Comparison of ENCODE assay signal across 40 mouse cellular contexts in genomic region chr2:74753711-74754110, GRCm38 (mm10). TPM values are rescaled to one million over a fixed set of nuclear protein-coding genes. Genes with fewer than 3 reads are reported as not detected.
DNase-seq lines count a peak whose midpoint lies in the region; ATAC-seq lines count a peak whose summit lies in the region.
"Had no signal": no experiment of that assay in that cellular context is flagged by ENCODE, and none has a peak within 500 bp of the region (broad histone marks: within the 10 kb centered on the region; RNA-seq: fewer than 3 reads in every experiment).

No protein-coding gene starts in this region.

- H3K4me2 ChIP-seq in hindbrain, embryonic 13.5 days = peak overlapping the region; percentile 62
- H3K4me2 ChIP-seq in hindbrain, embryonic 11.5 days (replicated peaks; ENCODE audit: low read depth, low read length) = no peak overlapping the region
- no peak overlapping the region; the same call in 1 of the 2 replicates for H3K4me2 ChIP-seq in neural tube, embryonic 15.5 days
- peak overlapping the region; percentile 51 for H3K4me2 ChIP-seq in neural tube, embryonic 11.5 days (ENCODE audit: low read depth)

- no peak for ATAC-seq in hindbrain, embryonic 13.5 days (ENCODE audit: low FRiP score)
- ATAC-seq in hindbrain, embryonic 11.5 days (ENCODE audit: low FRiP score) = no peak
- ATAC-seq in neural tube, embryonic 15.5 days (ENCODE audit: low FRiP score) = no peak
- no peak for ATAC-seq in neural tube, embryonic 11.5 days (ENCODE audit: insufficient read depth, low FRiP score, low TSS enrichment)
- ATAC-seq: forebrain, postnatal 0 days; lung, postnatal 0 days; Patski had no signal

- H3K27ac ChIP-seq in hindbrain, embryonic 13.5 days = 0 out of 2 replicates have a peak overlapping the region, but pooled peaks have one; percentile 98
- H3K27ac ChIP-seq in hindbrain, embryonic 11.5 days (ENCODE audit: low read depth, low read length) = no peak overlapping the region
- H3K27ac ChIP-seq in neural tube, embryonic 15.5 days (replicated peaks) = no peak overlapping the region
- H3K27ac ChIP-seq in neural tube, embryonic 11.5 days (ENCODE audit: low read depth, low read length) = no peak overlapping the region
- H3K27ac ChIP-seq: heart, adult 2 months; layer of hippocampus, adult 2 months; limb, embryonic 15.5 days; liver, embryonic 13.5 days had no signal

- H3K27me3 ChIP-seq in hindbrain, embryonic 13.5 days = peaks cover 81% of the 10 kb centered on the region
- H3K27me3 ChIP-seq in hindbrain, embryonic 11.5 days (ENCODE audit: control insufficient read depth, insufficient read depth, low read length) = peaks cover 45% of the 10 kb centered on the region
- no peaks in the 10 kb centered on the region for H3K27me3 ChIP-seq in neural tube, embryonic 15.5 days (replicated peaks)
- H3K27me3 ChIP-seq in neural tube, embryonic 11.5 days (ENCODE audit: control insufficient read depth, insufficient read depth, low read length) = no peaks in the 10 kb centered on the region

- peaks cover 43% of the 10 kb centered on the region for H3K4me1 ChIP-seq in hindbrain, embryonic 13.5 days (replicated peaks)
- peaks cover 7% of the 10 kb centered on the region for H3K4me1 ChIP-seq in hindbrain, embryonic 11.5 days (replicated peaks; ENCODE audit: control insufficient read depth, insufficient read depth, low read length)
- H3K4me1 ChIP-seq in neural tube, embryonic 15.5 days = peaks cover 36% of the 10 kb centered on the region
- peaks cover 38% of the 10 kb centered on the region for H3K4me1 ChIP-seq in neural tube, embryonic 11.5 days (ENCODE audit: control insufficient read depth, insufficient read depth, low read length)
- H3K4me1 ChIP-seq: liver, embryonic 13.5 days had no signal

- H3K4me3 ChIP-seq in hindbrain, embryonic 13.5 days = no peak overlapping the region
- no peak overlapping the region for H3K4me3 ChIP-seq in hindbrain, embryonic 11.5 days (ENCODE audit: low read depth, low read length)
- no peak overlapping the region for H3K4me3 ChIP-seq in neural tube, embryonic 15.5 days (replicated peaks)
- H3K4me3 ChIP-seq in neural tube, embryonic 11.5 days (ENCODE audit: low read depth, low read length) = no peak overlapping the region
- H3K4me3 ChIP-seq: erythroblast, embryonic 14.5 days; heart, adult 2 months; layer of hippocampus, adult 2 months; liver, embryonic 13.5 days had no signal

- no peak overlapping the region for H3K9ac ChIP-seq in hindbrain, embryonic 13.5 days
- no peak overlapping the region; the same call in 1 of the 2 replicates for H3K9ac ChIP-seq in hindbrain, embryonic 11.5 days (ENCODE audit: low read depth, low read length)
- H3K9ac ChIP-seq in neural tube, embryonic 15.5 days (replicated peaks) = no peak overlapping the region
- no peak overlapping the region; the same call in 1 of the 2 replicates for H3K9ac ChIP-seq in neural tube, embryonic 11.5 days (ENCODE audit: low read length)
- H3K9ac ChIP-seq: forebrain, postnatal 0 days; limb, embryonic 15.5 days; liver, embryonic 13.5 days had no signal

- DNase-seq in hindbrain, embryonic 11.5 days (ENCODE audit: low spot score) = no peak
- peak; percentile 20 for DNase-seq in neural tube, embryonic 10.5 days (ENCODE audit: extremely low spot score, low spot score)
- DNase-seq in neural tube, embryonic 11.5 days (ENCODE audit: low spot score) = no peak
- no peak for DNase-seq in adrenal gland, adult 8-10 months
- DNase-seq in layer of hippocampus, adult 8-10 months (ENCODE audit: low spot score in 2 of 2) = no peak
- DNase-seq: adrenal gland, postnatal 25 days; cerebellum, adult 11-12 months; cerebellum, postnatal 10 days; forebrain, postnatal 0 days; heart, adult 2 months; heart, postnatal 4 days; kidney, adult 18-20 months; kidney, postnatal 14 days; liver, embryonic 13.5 days; lung, adult 18-20 months; lung, postnatal 4 days; spleen, adult 18-20 months; thymus, adult 2 months; thymus, postnatal 36 days had no signal

- no peaks in the 10 kb centered on the region for H3K9me3 ChIP-seq in hindbrain, embryonic 13.5 days
- H3K9me3 ChIP-seq in hindbrain, embryonic 11.5 days (ENCODE audit: control insufficient read depth, low read length) = no peaks in the 10 kb centered on the region
- H3K9me3 ChIP-seq in neural tube, embryonic 15.5 days (replicated peaks) = no peaks in the 10 kb centered on the region
- H3K9me3 ChIP-seq in neural tube, embryonic 11.5 days (ENCODE audit: control insufficient read depth, low read length) = no peaks in the 10 kb centered on the region
- H3K9me3 ChIP-seq: heart, embryonic 12.5 days; limb, embryonic 15.5 days; liver, embryonic 13.5 days had no signal

- WGBS in hindbrain, embryonic 13.5 days = 19% methylated on average over 5 of the region's 5 CpGs
- 19% methylated on average over 5 of the region's 5 CpGs for WGBS in hindbrain, embryonic 11.5 days
- 30% methylated on average over 5 of the region's 5 CpGs for WGBS in neural tube, embryonic 15.5 days
- 22% methylated on average over 5 of the region's 5 CpGs for WGBS in neural tube, embryonic 11.5 days

- no peaks in the 10 kb centered on the region for H3K36me3 ChIP-seq in hindbrain, embryonic 13.5 days
- H3K36me3 ChIP-seq in hindbrain, embryonic 11.5 days (ENCODE audit: control insufficient read depth, insufficient read depth, low read length) = no peaks in the 10 kb centered on the region
- H3K36me3 ChIP-seq in neural tube, embryonic 15.5 days = no peaks in the 10 kb centered on the region
- no peaks in the 10 kb centered on the region for H3K36me3 ChIP-seq in neural tube, embryonic 11.5 days (ENCODE audit: control insufficient read depth, insufficient read depth, low read length)
- H3K36me3 ChIP-seq: heart, embryonic 12.5 days; limb, embryonic 15.5 days; liver, embryonic 13.5 days had no signal

RNA-seq across cellular contexts. Expression of gene Hoxd1, which starts 9.1 kb away (rescaled TPM):
- 1.6 and 2.5 TPM in 2 replicates for polyA plus RNA-seq in hindbrain, embryonic 13.5 days (2015; fragmentation: Nextera tagmentation; extraction: Ambion mirVana)
- 1.5 and 1.7 TPM in 2 replicates for polyA plus RNA-seq in hindbrain, embryonic 11.5 days (2014; fragmentation: Nextera tagmentation; extraction: Ambion mirVana)
- polyA plus RNA-seq in neural tube, embryonic 15.5 days (2015; fragmentation: Nextera tagmentation; extraction: Ambion mirVana) = 1.7 and 2.1 TPM in 2 replicates
- polyA plus RNA-seq in neural tube, embryonic 11.5 days (2014; fragmentation: Nextera tagmentation; extraction: Ambion mirVana) = 9.0 and 9.8 TPM in 2 replicates
- not detected for total RNA-seq in adrenal gland, adult 8-10 months (2022)
- total RNA-seq in layer of hippocampus, adult 8-10 months (2022) = under 1 TPM in 2 of 4 experiments, not detected in 2; 0.17 to 0.27 TPM
- total RNA-seq: adrenal gland, postnatal 25 days; common myeloid progenitor, adult 5-6 weeks; forebrain, postnatal 0 days; gastrocnemius, adult 8-10 months; heart, adult 2 months; heart, postnatal 4 days; left cerebral cortex, postnatal 36 days; MEL; neutrophil, adult 5-6 weeks had no signal
- polyA plus RNA-seq: erythroblast, embryonic 14.5 days; forebrain, embryonic 11.5 days; forebrain, postnatal 0 days; heart, adult 2 months; heart, embryonic 12.5 days; heart, postnatal 0 days; intestine, embryonic 14.5 days; liver, embryonic 13.5 days; lung, postnatal 0 days; midbrain, embryonic 14.5 days; Patski; stomach, embryonic 16.5 days had no signal

RNA-seq across cellular contexts. Expression of gene Gm28230, which starts 27.2 kb away (rescaled TPM):
- 1.3 and 1.5 TPM in 2 replicates for polyA plus RNA-seq in hindbrain, embryonic 13.5 days (2015; fragmentation: Nextera tagmentation; extraction: Ambion mirVana)
- 0.73 and 0.89 TPM in 2 replicates for polyA plus RNA-seq in hindbrain, embryonic 11.5 days (2014; fragmentation: Nextera tagmentation; extraction: Ambion mirVana)
- 0.96 and 2.0 TPM in 2 replicates for polyA plus RNA-seq in neural tube, embryonic 15.5 days (2015; fragmentation: Nextera tagmentation; extraction: Ambion mirVana)
- polyA plus RNA-seq in neural tube, embryonic 11.5 days (2014; fragmentation: Nextera tagmentation; extraction: Ambion mirVana) = 3.9 and 5.5 TPM in 2 replicates
- total RNA-seq in adrenal gland, adult 8-10 months (2022) = 1 to 10 TPM; 1.3 to 3.6 (median 3.2) TPM
- not detected for total RNA-seq in layer of hippocampus, adult 8-10 months (2022)
- total RNA-seq: common myeloid progenitor, adult 5-6 weeks; forebrain, postnatal 0 days; heart, postnatal 4 days; layer of hippocampus, adult 2 months; layer of hippocampus, postnatal 25 days; left cerebral cortex, adult 8-10 months; left cerebral cortex, postnatal 36 days; MEL; neutrophil, adult 5-6 weeks had no signal
- polyA plus RNA-seq: embryonic facial prominence, embryonic 14.5 days; erythroblast, embryonic 14.5 days; forebrain, embryonic 11.5 days; forebrain, postnatal 0 days; heart, embryonic 12.5 days; heart, postnatal 0 days; liver, embryonic 13.5 days; lung, postnatal 0 days; midbrain, embryonic 14.5 days had no signal

RNA-seq across cellular contexts. Expression of gene Hoxd4, which starts 42.0 kb away (rescaled TPM):
- 4.1 and 4.2 TPM in 2 replicates for polyA plus RNA-seq in hindbrain, embryonic 13.5 days (2015; fragmentation: Nextera tagmentation; extraction: Ambion mirVana)
- 3.3 and 3.7 TPM in 2 replicates for polyA plus RNA-seq in hindbrain, embryonic 11.5 days (2014; fragmentation: Nextera tagmentation; extraction: Ambion mirVana)
- polyA plus RNA-seq in neural tube, embryonic 15.5 days (2015; fragmentation: Nextera tagmentation; extraction: Ambion mirVana) = 4.3 and 4.5 TPM in 2 replicates
- polyA plus RNA-seq in neural tube, embryonic 11.5 days (2014; fragmentation: Nextera tagmentation; extraction: Ambion mirVana) = 9.2 and 11.2 TPM in 2 replicates
- total RNA-seq in adrenal gland, adult 8-10 months (2022) = 10 to 100 TPM; 16.8 to 37.2 (median 31.3) TPM
- not detected for total RNA-seq in layer of hippocampus, adult 8-10 months (2022)
- total RNA-seq: common myeloid progenitor, adult 5-6 weeks; forebrain, postnatal 0 days; layer of hippocampus, adult 2 months; layer of hippocampus, postnatal 25 days; left cerebral cortex, adult 8-10 months; left cerebral cortex, postnatal 36 days; MEL; neutrophil, adult 5-6 weeks had no signal
- polyA plus RNA-seq: forebrain, embryonic 11.5 days; forebrain, postnatal 0 days; liver, embryonic 13.5 days; lung, postnatal 0 days; midbrain, embryonic 14.5 days had no signal

RNA-seq across cellular contexts. Expression of gene Hoxd3, which starts 42.0 kb away (rescaled TPM):
- 76.0 and 82.5 TPM in 2 replicates for polyA plus RNA-seq in hindbrain, embryonic 13.5 days (2015; fragmentation: Nextera tagmentation; extraction: Ambion mirVana)
- 49.5 and 58.0 TPM in 2 replicates for polyA plus RNA-seq in hindbrain, embryonic 11.5 days (2014; fragmentation: Nextera tagmentation; extraction: Ambion mirVana)
- polyA plus RNA-seq in neural tube, embryonic 15.5 days (2015; fragmentation: Nextera tagmentation; extraction: Ambion mirVana) = 14.5 and 29.1 TPM in 2 replicates
- polyA plus RNA-seq in neural tube, embryonic 11.5 days (2014; fragmentation: Nextera tagmentation; extraction: Ambion mirVana) = 52.7 and 55.0 TPM in 2 replicates
- 1 to 10 TPM in 3 of 4 experiments, under 1 TPM in 1; 0.73 to 1.9 (median 1.5) TPM for total RNA-seq in adrenal gland, adult 8-10 months (2022)
- total RNA-seq in layer of hippocampus, adult 8-10 months (2022) = not detected
- total RNA-seq: common myeloid progenitor, adult 5-6 weeks; forebrain, postnatal 0 days; heart, adult 2 months; layer of hippocampus, adult 2 months; layer of hippocampus, postnatal 25 days; left cerebral cortex, adult 8-10 months; left cerebral cortex, postnatal 36 days; MEL; neutrophil, adult 5-6 weeks had no signal
- polyA plus RNA-seq: erythroblast, embryonic 14.5 days; forebrain, postnatal 0 days; lung, postnatal 0 days; midbrain, embryonic 14.5 days had no signal

RNA-seq across cellular contexts. Expression of gene Hoxd8, which starts 49.3 kb away (rescaled TPM):
- 0.79 and 1.5 TPM in 2 replicates for polyA plus RNA-seq in hindbrain, embryonic 13.5 days (2015; fragmentation: Nextera tagmentation; extraction: Ambion mirVana)
- polyA plus RNA-seq in hindbrain, embryonic 11.5 days (2014; fragmentation: Nextera tagmentation; extraction: Ambion mirVana) = 0.19 and 0.50 TPM in 2 replicates
- polyA plus RNA-seq in neural tube, embryonic 15.5 days (2015; fragmentation: Nextera tagmentation; extraction: Ambion mirVana) = 12.4 and 12.5 TPM in 2 replicates
- polyA plus RNA-seq in neural tube, embryonic 11.5 days (2014; fragmentation: Nextera tagmentation; extraction: Ambion mirVana) = 21.3 and 23.1 TPM in 2 replicates
- 10 to 100 TPM; 33.3 to 45.8 (median 36.6) TPM for total RNA-seq in adrenal gland, adult 8-10 months (2022)
- total RNA-seq in layer of hippocampus, adult 8-10 months (2022) = not detected
- total RNA-seq: common myeloid progenitor, adult 5-6 weeks; layer of hippocampus, adult 2 months; layer of hippocampus, postnatal 25 days; left cerebral cortex, adult 8-10 months; left cerebral cortex, postnatal 36 days; neutrophil, adult 5-6 weeks had no signal
- polyA plus RNA-seq: erythroblast, embryonic 14.5 days; forebrain, embryonic 11.5 days; midbrain, embryonic 14.5 days had no signal

Comparison
In these comparisons a context has a peak if more than half of its experiments do, and no peak if none do; other contexts are left out.
1. H3K4me2 ChIP-seq: peak in hindbrain, embryonic 13.5 days (single experiment) and neural tube, embryonic 11.5 days (single experiment); none in hindbrain, embryonic 11.5 days (single experiment) and neural tube, embryonic 15.5 days (single experiment).